Mouse (Mus musculus) cerebellum, postnatal 25 days (tissue): ENCODE results near the gene Ddx51.

Experiments used
- DNase-seq, 2 experiments: peaks; one replicate each; pipeline ENCODE4 v3.0.0; 2021; ENCODE audit warnings: mixed read lengths in 2 of 2

Gene Ddx51

GRCm38 (mm10) chr5:110652719-110653648 is at the start of gene Ddx51, which contains the start of gene Noc4l:
Gene Ddx51 (plus strand): TSS chr5:110653451.
Gene Noc4l (minus strand): TSS chr5:110653417.
- DNase-seq = peak; percentile 97 to 99

- DNase-seq = no peak
Observed at GRCm38 (mm10) chr5:110604311-110604710, 48.9 kb upstream of the Ddx51 start.

- peak in 1 of 2 experiments; percentile 25 for DNase-seq
Observed at GRCm38 (mm10) chr5:110605531-110606221, 47.6 kb upstream of the Ddx51 start.

GRCm38 (mm10) chr5:110607767-110608166 is 45.5 kb upstream of the Ddx51 start:
- no peak for DNase-seq

- no peak for DNase-seq
Observed at GRCm38 (mm10) chr5:110608336-110608735, 44.9 kb upstream of the Ddx51 start.

- DNase-seq = no peak
Observed at GRCm38 (mm10) chr5:110608941-110609340, 44.3 kb upstream of the Ddx51 start.

GRCm38 (mm10) chr5:110609425-110609824 is 43.8 kb upstream of the Ddx51 start:
- no peak for DNase-seq

- DNase-seq = peak; percentile 48 to 61
Observed at GRCm38 (mm10) chr5:110609868-110610267, 43.4 kb upstream of the Ddx51 start.

- DNase-seq = no peak
Observed at GRCm38 (mm10) chr5:110610484-110610883, 42.8 kb upstream of the Ddx51 start.

GRCm38 (mm10) chr5:110611435-110612158 is 41.7 kb upstream of the Ddx51 start:
- DNase-seq = peak; percentile 45 to 55

- no peak for DNase-seq
Observed at GRCm38 (mm10) chr5:110619226-110619625, 34.0 kb upstream of the Ddx51 start.

- DNase-seq = no peak
Observed at GRCm38 (mm10) chr5:110624319-110624718, 28.9 kb upstream of the Ddx51 start.

- no peak for DNase-seq
Observed at GRCm38 (mm10) chr5:110627351-110627750, 25.9 kb upstream of the Ddx51 start.

GRCm38 (mm10) chr5:110628156-110628555 is 25.1 kb upstream of the Ddx51 start:
- DNase-seq = peak; percentile 54 to 69

- peak; percentile 61 to 72 for DNase-seq
Observed at GRCm38 (mm10) chr5:110629525-110630120, 23.6 kb upstream of the Ddx51 start.

GRCm38 (mm10) chr5:110635951-110636707 is 17.1 kb upstream of the Ddx51 start:
- DNase-seq = no peak

GRCm38 (mm10) chr5:110638306-110639074 is 14.8 kb upstream of the Ddx51 start:
- no peak for DNase-seq

GRCm38 (mm10) chr5:110639459-110639858 is 13.8 kb upstream of the Ddx51 start:
- peak; percentile 73 to 80 for DNase-seq

- DNase-seq = no peak
Observed at GRCm38 (mm10) chr5:110646377-110646776, 6.9 kb upstream of the Ddx51 start.

- no peak for DNase-seq
Observed at GRCm38 (mm10) chr5:110653686-110654085, 435 bp downstream of the Ddx51 start.

GRCm38 (mm10) chr5:110659682-110660081 is 6.4 kb downstream of the Ddx51 start:
- DNase-seq = no peak
